Mouse (Mus musculus) spleen, adult 2 months (tissue): ENCODE data around the gene Pcolce2.

Experiments used
- CTCF ChIP-seq: fragments of 200-500 bp; IDR thresholded peaks from 2 replicates; pipeline ENCODE4 v1.5.1; 2011; ENCODE audit warnings: mild to moderate bottlenecking, inconsistent platforms; ENCODE audit not compliant: insufficient read depth, insufficient read length, insufficient replicate concordance; ENCODE audit errors: extremely low read depth
- POLR2A ChIP-seq: fragments of 200-500 bp; IDR thresholded peaks from 2 replicates; pipeline ENCODE4 v1.6.1; 2011; ENCODE audit warnings: low read depth, low read length, inconsistent platforms

- TF ChIP-seq POLR2A (no peak), CTCF (no peak)
These were observed 35.4 kb downstream of the Pcolce2 start for GRCm38 (mm10) chr9:95672760-95673159.
